8 mouse cellular contexts compared by ENCODE assay signal in genomic region chr14:40956252-40957146, GRCm38 (mm10). TPM values are rescaled to one million over a fixed set of nuclear protein-coding genes. Genes with fewer than 3 reads are reported as not detected.
A peak's percentile ranks its signal among the peaks of the same experiment; 100 is the strongest.
DNase-seq lines count a peak whose midpoint lies in the region; ATAC-seq and TF ChIP-seq lines count a peak whose summit lies in the region.

No protein-coding gene starts in this region.

- TF ChIP-seq CTCF in Patski (IDR thresholded peaks at IDR 0.05) = no peak
- TF ChIP-seq CTCF in layer of hippocampus, adult 2 months (conservative IDR thresholded peaks at IDR 0.05) = peak; percentile 46

- no peaks in the 10 kb centered on the region for H3K36me3 ChIP-seq in embryonic facial prominence, embryonic 14.5 days (ENCODE audit: control insufficient read depth, insufficient read depth, low read length)

- H3K9ac ChIP-seq in embryonic facial prominence, embryonic 14.5 days (ENCODE audit: low read depth, low read length) = peak overlapping the region; percentile 55

- DNase-seq in CD4-positive helper T cell, adult 2 months (ENCODE audit: low read depth, low spot score) = peak; percentile 62
- no peak for DNase-seq in Patski (ENCODE audit: low read depth, low spot score)
- peak; percentile 92 for DNase-seq in embryonic facial prominence, embryonic 14.5 days (ENCODE audit: low spot score)
- DNase-seq in heart, postnatal 10 days = peak; percentile 54 to 57
- DNase-seq in layer of hippocampus, adult 2 months (ENCODE audit: low spot score in 2 of 2) = peak; percentile 62 to 85
- DNase-seq in lung, postnatal 14 days = peak; percentile 46
- peak; percentile 99 for DNase-seq in retina, postnatal 1 day
- no peak for DNase-seq in ovary, postnatal 36 days (ENCODE audit: low spot score)

- no peaks in the 10 kb centered on the region for H3K9me3 ChIP-seq in embryonic facial prominence, embryonic 14.5 days (ENCODE audit: control insufficient read depth, low read length)

- H3K27me3 ChIP-seq in Patski = no peaks in the 10 kb centered on the region
- no peaks in the 10 kb centered on the region for H3K27me3 ChIP-seq in embryonic facial prominence, embryonic 14.5 days (replicated peaks; ENCODE audit: control insufficient read depth, insufficient read depth, low read length)

- H3K4me1 ChIP-seq in embryonic facial prominence, embryonic 14.5 days (ENCODE audit: control insufficient read depth, insufficient read depth, low read length) = peaks cover 71% of the 10 kb centered on the region

- CTCF ChIA-PET in Patski (lab: Charles Lee) = interaction anchor here (1.3 to 5.4 kb wide), 4 partner anchors 9 to 38 kb away, joined by 3 to 28 read pairs (median 5); partner anchors contain the start of gene Tspan14

- intact Hi-C loops in heart, postnatal 10 days (cut with DNase I) = no loop called here

- 28% methylated on average over 13 of the region's 13 CpGs for WGBS in embryonic facial prominence, embryonic 14.5 days

- peak overlapping the region; percentile 42 for H3K4me2 ChIP-seq in embryonic facial prominence, embryonic 14.5 days (ENCODE audit: low read depth, low read length)

- POLR2A ChIA-PET in Patski (lab: Charles Lee) = interaction anchor here (0.7 to 1.4 kb wide), 3 partner anchors 9 to 25 kb away, joined by 3 to 5 read pairs (median 3); no protein-coding TSS in a partner anchor

- in situ Hi-C loops in Patski (cut with MboI; ENCODE audit: low pct_unique_long_range_greater_than_20kb) = no loop called here

- ATAC-seq in Patski = peak; percentile 58
- peak; percentile 89 for ATAC-seq in embryonic facial prominence, embryonic 14.5 days (ENCODE audit: low read depth)

- H3K27ac ChIP-seq in embryonic facial prominence, embryonic 14.5 days (replicated peaks; ENCODE audit: low read depth, low read length) = peak overlapping the region; percentile 89
- H3K27ac ChIP-seq in layer of hippocampus, adult 2 months = peak overlapping the region; percentile 93

- no peak overlapping the region for H3K4me3 ChIP-seq in embryonic facial prominence, embryonic 14.5 days (ENCODE audit: low read depth, low read length)
- H3K4me3 ChIP-seq in layer of hippocampus, adult 2 months = peak overlapping the region; percentile 30

RNA-seq across cellular contexts. Expression of gene Tspan14, which starts 10.1 kb away (rescaled TPM):
- 59.0 TPM for polyA plus RNA-seq in Patski (2021)
- 72.7 and 76.2 TPM in 2 replicates for polyA plus RNA-seq in embryonic facial prominence, embryonic 14.5 days (2014; fragmentation: Nextera tagmentation; extraction: Ambion mirVana)
- total RNA-seq in heart, postnatal 10 days (2021) = 10 to 100 TPM; 28.1 to 30.4 TPM
- 10 to 100 TPM; 27.0 to 30.0 TPM for total RNA-seq in layer of hippocampus, adult 2 months (2021)

RNA-seq across cellular contexts. Expression of gene Fam213a, which starts 57.1 kb away (rescaled TPM):
- polyA plus RNA-seq in Patski (2021) = 13.2 TPM
- 35.7 and 39.7 TPM in 2 replicates for polyA plus RNA-seq in embryonic facial prominence, embryonic 14.5 days (2014; fragmentation: Nextera tagmentation; extraction: Ambion mirVana)
- 10 to 100 TPM; 16.1 to 32.2 TPM for total RNA-seq in heart, postnatal 10 days (2021)
- 100 to 1,000 TPM; 154 to 159 TPM for total RNA-seq in layer of hippocampus, adult 2 months (2021)

Comparison
In these comparisons a context has a peak if more than half of its experiments do, and no peak if none do; other contexts are left out.
1. DNase-seq: peak in CD4-positive helper T cell, adult 2 months (single experiment), embryonic facial prominence, embryonic 14.5 days (single experiment), heart, postnatal 10 days (2 of 2), layer of hippocampus, adult 2 months (2 of 2), lung, postnatal 14 days (single experiment) and retina, postnatal 1 day (single experiment); none in Patski (single experiment) and ovary, postnatal 36 days (single experiment).
2. RNA of gene Fam213a, which starts 57.1 kb away (total RNA-seq): 154 to 159 TPM in layer of hippocampus, adult 2 months; 16.1 to 32.2 TPM in heart, postnatal 10 days; every median in the first group is over 4 times any median in the second.